ENCODE assay signal across 8 mouse cellular contexts in the genomic region with DNA sequence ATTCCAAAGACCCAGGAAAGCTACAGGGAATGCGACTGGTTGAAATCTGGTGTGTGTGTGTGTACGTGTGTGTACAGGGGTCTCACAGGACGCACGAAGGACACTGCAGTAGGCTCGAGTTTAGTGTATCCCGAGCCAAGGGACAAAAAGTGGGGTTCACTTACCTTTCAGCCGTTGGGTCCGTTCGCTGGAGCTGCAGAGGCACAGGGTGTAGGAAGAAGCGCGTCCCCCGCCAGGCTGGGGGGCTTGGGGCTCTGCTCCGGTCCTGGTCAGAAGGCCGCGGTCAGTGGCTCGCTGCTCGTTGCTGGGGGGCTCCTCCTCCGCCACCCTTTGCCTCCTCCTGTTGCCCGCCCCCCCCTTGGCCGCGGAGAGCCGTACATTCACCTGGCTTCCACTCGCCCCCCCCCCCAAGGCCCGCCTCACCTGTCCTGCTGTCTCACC. TPM values are rescaled to one million over a fixed set of nuclear protein-coding genes. Genes with fewer than 3 reads are reported as not detected.
DNase-seq lines count a peak whose midpoint lies in the region; ATAC-seq and TF ChIP-seq lines count a peak whose summit lies in the region.

No protein-coding gene starts in this region.

- TF ChIP-seq EP300 in liver, postnatal 0 days (IDR thresholded peaks at IDR 0.05; ENCODE audit: low read depth): no peak

- H3K4me3 ChIP-seq in forebrain, embryonic 12.5 days (replicated peaks): peak overlapping the region; percentile 50
- peak overlapping the region; percentile 61 for H3K4me3 ChIP-seq in intestine, embryonic 15.5 days (replicated peaks)
- peak overlapping the region; percentile 78 for H3K4me3 ChIP-seq in liver, postnatal 0 days (ENCODE audit: low read depth, low read length)
- H3K4me3 ChIP-seq in small intestine, adult 2 months (ENCODE audit: low read depth, low read length): peak overlapping the region; percentile 86

- peak overlapping the region; percentile 97 for H3K4me2 ChIP-seq in forebrain, embryonic 12.5 days
- peak overlapping the region; percentile 92 for H3K4me2 ChIP-seq in intestine, embryonic 15.5 days (replicated peaks)
- H3K4me2 ChIP-seq in liver, postnatal 0 days (ENCODE audit: low read depth, low read length): peak overlapping the region; percentile 100

- TF ChIP-seq POLR2A in small intestine, adult 2 months (IDR thresholded peaks at IDR 0.05; ENCODE audit: low read depth, low read length): no peak

- no peaks in the 10 kb centered on the region for H3K36me3 ChIP-seq in forebrain, embryonic 12.5 days (replicated peaks)
- H3K36me3 ChIP-seq in intestine, embryonic 15.5 days: no peaks in the 10 kb centered on the region
- no peaks in the 10 kb centered on the region for H3K36me3 ChIP-seq in liver, postnatal 0 days (replicated peaks; ENCODE audit: insufficient read depth, low read length)
- H3K36me3 ChIP-seq in small intestine, adult 2 months (ENCODE audit: control insufficient read depth, insufficient read depth, low read length): peaks cover 9% of the 10 kb centered on the region; the same call in 1 of the 2 replicates

- no peak overlapping the region for H3K27ac ChIP-seq in forebrain, embryonic 12.5 days
- H3K27ac ChIP-seq in intestine, embryonic 15.5 days: peak overlapping the region; percentile 92
- H3K27ac ChIP-seq in liver, postnatal 0 days (ENCODE audit: low read depth): peak overlapping the region; percentile 99
- H3K27ac ChIP-seq in small intestine, adult 2 months (ENCODE audit: insufficient read depth, low read depth, low read length): peak overlapping the region; percentile 99

- TF ChIP-seq CTCF in liver, postnatal 0 days (IDR thresholded peaks at IDR 0.05; ENCODE audit: low read depth): no peak
- TF ChIP-seq CTCF in small intestine, adult 2 months (IDR thresholded peaks at IDR 0.05; ENCODE audit: extremely low read depth, insufficient read length, insufficient replicate concordance, low read depth, low read length): no peak

- peak; percentile 48 for DNase-seq in gastrocnemius, postnatal 10 days
- no peak for DNase-seq in gastrocnemius, postnatal 4 days (ENCODE audit: low spot score in 2 of 2)
- DNase-seq in adrenal gland, postnatal 14 days: peak; percentile 65
- DNase-seq in liver, postnatal 0 days: no peak

- H3K27me3 ChIP-seq in forebrain, embryonic 12.5 days: peaks cover 50% of the 10 kb centered on the region
- H3K27me3 ChIP-seq in intestine, embryonic 15.5 days (replicated peaks): no peaks in the 10 kb centered on the region
- H3K27me3 ChIP-seq in liver, postnatal 0 days (ENCODE audit: insufficient read depth, low read length): peaks cover 12% of the 10 kb centered on the region
- no peaks in the 10 kb centered on the region for H3K27me3 ChIP-seq in small intestine, adult 2 months (ENCODE audit: control insufficient read depth, insufficient read depth, low read length)

- no peaks in the 10 kb centered on the region for H3K9me3 ChIP-seq in forebrain, embryonic 12.5 days
- H3K9me3 ChIP-seq in intestine, embryonic 15.5 days: no peaks in the 10 kb centered on the region
- H3K9me3 ChIP-seq in liver, postnatal 0 days (ENCODE audit: low read length): no peaks in the 10 kb centered on the region

- H3K9ac ChIP-seq in forebrain, embryonic 12.5 days: peak overlapping the region; percentile 33; the same call in 1 of the 2 replicates
- peak overlapping the region; percentile 69 for H3K9ac ChIP-seq in intestine, embryonic 15.5 days
- peak overlapping the region; percentile 82 for H3K9ac ChIP-seq in liver, postnatal 0 days (replicated peaks)

- H3K4me1 ChIP-seq in forebrain, embryonic 12.5 days: peaks cover 63% of the 10 kb centered on the region
- peaks cover 61% of the 10 kb centered on the region for H3K4me1 ChIP-seq in intestine, embryonic 15.5 days (replicated peaks)
- H3K4me1 ChIP-seq in liver, postnatal 0 days (ENCODE audit: insufficient read depth): peaks cover 66% of the 10 kb centered on the region
- H3K4me1 ChIP-seq in small intestine, adult 2 months (ENCODE audit: control insufficient read depth, insufficient read depth, insufficient read length, low read length): peaks cover 14% of the 10 kb centered on the region

- WGBS in forebrain, embryonic 12.5 days: 0% methylated on average over 13 of the region's 24 CpGs
- WGBS in intestine, embryonic 15.5 days: 1% methylated on average over 20 of the region's 24 CpGs
- whole genome bisulfite sequencing in liver, postnatal 0 days (ENCODE audit: insufficient replicate concordance): 0% methylated on average over 14 of the region's 24 CpGs
- WGBS in small intestine, adult 2 months: under 1% methylated on average over 20 of the region's 24 CpGs

- ATAC-seq in forebrain, embryonic 12.5 days (ENCODE audit: low FRiP score): no peak
- no peak for ATAC-seq in intestine, embryonic 15.5 days
- no peak for ATAC-seq in liver, postnatal 0 days
- no peak for ATAC-seq in erythroid progenitor cell, adult 5-6 weeks (replicated peaks; ENCODE audit: low FRiP score, poor library complexity, severe bottlenecking)

RNA-seq across cellular contexts. Expression of a gene that starts 1.7 kb away (rescaled TPM):
- total RNA-seq in gastrocnemius, postnatal 10 days (2021): 10 to 100 TPM; 19.1 to 21.8 TPM
- 10 to 100 TPM; 14.1 to 23.9 TPM for total RNA-seq in gastrocnemius, postnatal 4 days (2021)
- 67.1 and 72.7 TPM in 2 replicates for total RNA-seq in adrenal gland, postnatal 14 days (2021)
- polyA plus RNA-seq in forebrain, embryonic 12.5 days (2016; fragmentation: Nextera tagmentation; extraction: Ambion mirVana): 0.45 and 0.62 TPM in 2 replicates
- polyA plus RNA-seq in intestine, embryonic 15.5 days (2015; fragmentation: Nextera tagmentation; extraction: Ambion mirVana): 8.9 and 10.4 TPM in 2 replicates
- 4.1 and 4.7 TPM in 2 replicates for polyA plus RNA-seq in liver, postnatal 0 days (2015; fragmentation: Nextera tagmentation; extraction: Ambion mirVana)
- polyA plus RNA-seq in small intestine, adult 2 months (2012; rRNA removed): 97.8 and 262 TPM in 2 replicates
- total RNA-seq in erythroid progenitor cell, adult 5-6 weeks (2015; ENCODE audit: low replicate concordance): 2.1 and 7.9 TPM in 2 replicates
- 5.1 and 8.9 TPM in 2 replicates for total RNA-seq in erythroid progenitor cell, adult 5-6 weeks (2017; ENCODE audit: low replicate concordance)

RNA-seq across cellular contexts. Expression of a gene that starts 9.7 kb away (rescaled TPM):
- total RNA-seq in gastrocnemius, postnatal 10 days (2021): under 1 TPM; 0.59 to 0.73 TPM
- under 1 TPM in 1 of 2 experiments, not detected in 1; 0.83 TPM for total RNA-seq in gastrocnemius, postnatal 4 days (2021)
- total RNA-seq in adrenal gland, postnatal 14 days (2021): 0.26 TPM in 1 of 2 replicates, not detected in the other
- polyA plus RNA-seq in forebrain, embryonic 12.5 days (2016; fragmentation: Nextera tagmentation; extraction: Ambion mirVana): 0.24 and 2.0 TPM in 2 replicates
- not detected in 2 replicates for polyA plus RNA-seq in intestine, embryonic 15.5 days (2015; fragmentation: Nextera tagmentation; extraction: Ambion mirVana)
- polyA plus RNA-seq in liver, postnatal 0 days (2015; fragmentation: Nextera tagmentation; extraction: Ambion mirVana): not detected in 2 replicates
- polyA plus RNA-seq in small intestine, adult 2 months (2012; rRNA removed): 0.85 TPM in 1 of 2 replicates, not detected in the other
- total RNA-seq in erythroid progenitor cell, adult 5-6 weeks (2015; ENCODE audit: low replicate concordance): 1.4 TPM in 1 of 2 replicates, not detected in the other
- total RNA-seq in erythroid progenitor cell, adult 5-6 weeks (2017; ENCODE audit: low replicate concordance): not detected in 2 replicates

RNA-seq across cellular contexts. Expression of a gene that starts 18.8 kb away (rescaled TPM):
- 10 to 100 TPM; 25.8 to 29.5 TPM for total RNA-seq in gastrocnemius, postnatal 10 days (2021)
- total RNA-seq in gastrocnemius, postnatal 4 days (2021): 10 to 100 TPM; 21.9 to 27.2 TPM
- 42.2 and 43.8 TPM in 2 replicates for total RNA-seq in adrenal gland, postnatal 14 days (2021)
- 32.2 and 33.1 TPM in 2 replicates for polyA plus RNA-seq in forebrain, embryonic 12.5 days (2016; fragmentation: Nextera tagmentation; extraction: Ambion mirVana)
- 32.9 and 33.3 TPM in 2 replicates for polyA plus RNA-seq in intestine, embryonic 15.5 days (2015; fragmentation: Nextera tagmentation; extraction: Ambion mirVana)
- polyA plus RNA-seq in liver, postnatal 0 days (2015; fragmentation: Nextera tagmentation; extraction: Ambion mirVana): 18.8 and 20.0 TPM in 2 replicates
- 22.1 and 36.1 TPM in 2 replicates for polyA plus RNA-seq in small intestine, adult 2 months (2012; rRNA removed)
- total RNA-seq in erythroid progenitor cell, adult 5-6 weeks (2015; ENCODE audit: low replicate concordance): 1.1 and 5.4 TPM in 2 replicates
- total RNA-seq in erythroid progenitor cell, adult 5-6 weeks (2017; ENCODE audit: low replicate concordance): 0.68 and 1.3 TPM in 2 replicates

RNA-seq across cellular contexts. Expression of a gene that starts 25.3 kb away (rescaled TPM):
- 10 to 100 TPM; 19.7 to 22.3 TPM for total RNA-seq in gastrocnemius, postnatal 10 days (2021)
- 10 to 100 TPM; 35.7 to 44.5 TPM for total RNA-seq in gastrocnemius, postnatal 4 days (2021)
- total RNA-seq in adrenal gland, postnatal 14 days (2021): 34.9 and 38.0 TPM in 2 replicates
- polyA plus RNA-seq in forebrain, embryonic 12.5 days (2016; fragmentation: Nextera tagmentation; extraction: Ambion mirVana): 363 and 395 TPM in 2 replicates
- 383 and 386 TPM in 2 replicates for polyA plus RNA-seq in intestine, embryonic 15.5 days (2015; fragmentation: Nextera tagmentation; extraction: Ambion mirVana)
- polyA plus RNA-seq in liver, postnatal 0 days (2015; fragmentation: Nextera tagmentation; extraction: Ambion mirVana): 130 and 141 TPM in 2 replicates
- polyA plus RNA-seq in small intestine, adult 2 months (2012; rRNA removed): 6.2 and 13.7 TPM in 2 replicates
- 245 and 268 TPM in 2 replicates for total RNA-seq in erythroid progenitor cell, adult 5-6 weeks (2015; ENCODE audit: low replicate concordance)
- 102 and 103 TPM in 2 replicates for total RNA-seq in erythroid progenitor cell, adult 5-6 weeks (2017; ENCODE audit: low replicate concordance)

RNA-seq across cellular contexts. Expression of a gene that starts 25.4 kb away (rescaled TPM):
- total RNA-seq in gastrocnemius, postnatal 10 days (2021): 10 to 100 TPM; 50.0 to 57.8 TPM
- total RNA-seq in gastrocnemius, postnatal 4 days (2021): 10 to 100 TPM; 73.1 to 80.6 TPM
- total RNA-seq in adrenal gland, postnatal 14 days (2021): 80.5 and 94.6 TPM in 2 replicates
- 28.4 and 30.9 TPM in 2 replicates for polyA plus RNA-seq in forebrain, embryonic 12.5 days (2016; fragmentation: Nextera tagmentation; extraction: Ambion mirVana)
- polyA plus RNA-seq in intestine, embryonic 15.5 days (2015; fragmentation: Nextera tagmentation; extraction: Ambion mirVana): 85.6 and 87.3 TPM in 2 replicates
- 23.8 and 24.7 TPM in 2 replicates for polyA plus RNA-seq in liver, postnatal 0 days (2015; fragmentation: Nextera tagmentation; extraction: Ambion mirVana)
- 33.6 and 63.5 TPM in 2 replicates for polyA plus RNA-seq in small intestine, adult 2 months (2012; rRNA removed)
- total RNA-seq in erythroid progenitor cell, adult 5-6 weeks (2015; ENCODE audit: low replicate concordance): 77.1 and 79.3 TPM in 2 replicates
- total RNA-seq in erythroid progenitor cell, adult 5-6 weeks (2017; ENCODE audit: low replicate concordance): 49.7 and 59.3 TPM in 2 replicates

Comparison
In these comparisons a context has a peak if more than half of its experiments do, and no peak if none do; other contexts are left out.
1. DNase-seq: peak in gastrocnemius, postnatal 10 days (single experiment) and adrenal gland, postnatal 14 days (single experiment); none in gastrocnemius, postnatal 4 days (0 of 2) and liver, postnatal 0 days (single experiment).
2. Peak in every context shown above with its lines, with median percentiles within 50 percentile points of each other: H3K4me2 ChIP-seq, H3K4me3 ChIP-seq and H3K9ac ChIP-seq.